Mouse (Mus musculus) kidney, embryonic 14.5 days (tissue): Measurements from ENCODE around the gene Lcmt2. TPM values are rescaled to one million over a fixed set of nuclear protein-coding genes. Genes with fewer than 3 reads are reported as not detected.

Source experiments
- ATAC-seq: fragments of 200-750 bp; cut with Nextera tagmentation; 2 replicates; pipeline ENCODE4 v1.8.0; 2017; ENCODE audit warnings: moderate number of reproducible peaks, mild to moderate bottlenecking, moderate TSS enrichment, moderate library complexity; ENCODE audit not compliant: low FRiP score, low TSS enrichment
- H3K27ac ChIP-seq: fragments of 300-500 bp; sonication (generic); 2 replicates; pipeline ENCODE4 v1.5.1; 2014; ENCODE audit warnings: low read depth, mild to moderate bottlenecking, low read length, moderate library complexity, mixed read lengths
- H3K27me3 ChIP-seq: fragments of 300-500 bp; sonication (generic); 2 replicates; pipeline ENCODE4 v1.6.1; 2014; ENCODE audit warnings: mild to moderate bottlenecking, low read length; ENCODE audit not compliant: control insufficient read depth, insufficient read depth
- H3K36me3 ChIP-seq: fragments of 300-500 bp; sonication (generic); 2 replicates; pipeline ENCODE4 v1.6.1; 2014; ENCODE audit warnings: low read length, mixed read lengths; ENCODE audit not compliant: control insufficient read depth, insufficient read depth
- H3K4me1 ChIP-seq: fragments of 300-500 bp; sonication (generic); 2 replicates; pipeline ENCODE4 v1.6.1; 2014; ENCODE audit warnings: low read length, mixed read lengths; ENCODE audit not compliant: control insufficient read depth, insufficient read depth
- H3K4me2 ChIP-seq: fragments of 300-500 bp; sonication (generic); replicated peaks from 2 replicates; pipeline ENCODE4 v1.6.1; 2014; ENCODE audit warnings: low read depth, mild to moderate bottlenecking, low read length
- H3K4me3 ChIP-seq: fragments of 300-500 bp; sonication (generic); 2 replicates; pipeline ENCODE4 v1.5.1; 2014; ENCODE audit warnings: mild to moderate bottlenecking, low read length
- H3K9ac ChIP-seq: fragments of 300-500 bp; sonication (generic); 2 replicates; pipeline ENCODE4 v1.6.1; 2014; ENCODE audit warnings: low read depth, mild to moderate bottlenecking, low read length, moderate library complexity
- H3K9me3 ChIP-seq: fragments of 300-500 bp; sonication (generic); 2 replicates; pipeline ENCODE4 v1.6.1; 2016; ENCODE audit warnings: low read length; ENCODE audit not compliant: control insufficient read depth
- WGBS: fragments of 180-500 bp; shearing (Covaris S2); extraction: QIAGEN DNeasy Blood & Tissue Kit; methylation state at CpG from one replicate; pipeline ENCODE4 v1.1.7; 2014; 5-methylcytosine and 5-hydroxymethylcytosine counted together
- polyA plus RNA-seq: library from polyadenylated mRNA; unstranded; fragments of >200 nt; fragmentation: Nextera tagmentation; extraction: Ambion mirVana; gene quantifications from 2 replicates; pipeline ENCODE4 v1.2.1, GENCODE M21; 2014

Gene Lcmt2
- 15.0 and 22.1 TPM in 2 replicates for polyA plus RNA-seq

- peak within 1 kb of the TSS; percentile 98 for H3K27ac ChIP-seq
- H3K9ac ChIP-seq, result peak within 1 kb of the TSS; percentile 79
- H3K4me1 ChIP-seq, result peaks cover 15% of the 10 kb centered on the region; the same call in 1 of the 2 replicates
- peaks cover 10% of the 10 kb centered on the region for H3K9me3 ChIP-seq
- H3K4me3 ChIP-seq, result peak within 1 kb of the TSS; percentile 65
- H3K4me2 ChIP-seq, result peak within 1 kb of the TSS; percentile 80
- H3K27me3 ChIP-seq, result no peaks in the 10 kb centered on the region
- peaks cover 24% of the 10 kb centered on the region for H3K36me3 ChIP-seq
- ATAC-seq, result peak; percentile 97
- WGBS, result 1% methylated on average over 83 of the region's 87 CpGs
Measured at GRCm38 (mm10) chr2:121140018-121140882, at the start of gene Lcmt2, which contains the start of gene Adal. Gene Lcmt2, minus strand, starts transcription at chr2:121140653. Gene Adal, plus strand, starts transcription at chr2:121140428.

DNA sequence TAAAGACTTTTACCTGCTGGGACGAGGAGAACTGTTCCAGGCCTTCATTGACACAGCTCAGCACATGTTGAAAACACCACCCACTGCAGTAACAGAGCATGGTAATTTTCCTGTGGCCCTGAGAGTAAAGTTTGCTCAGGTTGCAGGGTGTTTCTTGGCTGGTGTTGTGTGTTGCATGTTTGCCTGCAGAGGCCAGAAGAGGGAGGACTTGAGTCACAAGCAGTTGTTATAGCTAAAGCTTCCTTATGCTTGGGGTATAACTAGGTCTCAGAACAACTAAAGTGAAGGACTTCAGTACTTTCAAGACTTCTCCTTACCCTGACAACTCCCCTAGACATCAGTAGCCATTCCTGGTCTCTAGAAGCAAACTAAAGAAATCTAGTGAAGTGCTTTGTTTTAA, 48.1 kb upstream of the Lcmt2 start:
- Histone ChIP-seq H3K27ac (no peak overlapping the region), H3K4me3 (no peak overlapping the region), H3K4me1 (no peaks in the 10 kb centered on the region), H3K27me3 (no peaks in the 10 kb centered on the region), H3K4me2 (no peak overlapping the region), H3K9me3 (no peaks in the 10 kb centered on the region), H3K9ac (no peak overlapping the region), H3K36me3 (peaks cover 94% of the 10 kb centered on the region)
- ATAC-seq, result no peak
- 68% methylated on average over 1 of the region's 1 CpGs for WGBS

GRCm38 (mm10) chr2:121184142-121184541, 43.7 kb upstream of the Lcmt2 start:
- ATAC-seq, result no peak
- H3K4me1 ChIP-seq, result no peaks in the 10 kb centered on the region
- no peak overlapping the region for H3K27ac ChIP-seq

GRCm38 (mm10) chr2:121183431-121183830, 43.0 kb upstream of the Lcmt2 start:
- no peak overlapping the region for H3K4me3 ChIP-seq
- no peak for ATAC-seq
- no peaks in the 10 kb centered on the region for H3K27me3 ChIP-seq

More at GRCm38 (mm10) chr2:121184142-121184541, 43.7 kb upstream of the Lcmt2 start:
- Histone ChIP-seq H3K36me3 (peaks cover 74% of the 10 kb centered on the region), H3K9me3 (no peaks in the 10 kb centered on the region), H3K9ac (no peak overlapping the region), H3K4me3 (no peak overlapping the region), H3K27me3 (no peaks in the 10 kb centered on the region), H3K4me2 (no peak overlapping the region)
- 98% methylated on average over 7 of the region's 7 CpGs for WGBS

GRCm38 (mm10) chr2:121178828-121179479, 38.5 kb upstream of the Lcmt2 start:
- WGBS, result 95% methylated on average over 3 of the region's 3 CpGs
- Histone ChIP-seq H3K4me2 (no peak overlapping the region), H3K4me3 (no peak overlapping the region), H3K36me3 (peaks cover 69% of the 10 kb centered on the region), H3K27ac (no peak overlapping the region), H3K4me1 (no peaks in the 10 kb centered on the region), H3K9me3 (no peaks in the 10 kb centered on the region), H3K27me3 (no peaks in the 10 kb centered on the region), H3K9ac (no peak overlapping the region)
- no peak for ATAC-seq

More at GRCm38 (mm10) chr2:121183431-121183830, 43.0 kb upstream of the Lcmt2 start:
- H3K27ac ChIP-seq, result no peak overlapping the region
- WGBS, result 89% methylated on average over 5 of the region's 5 CpGs
- no peak overlapping the region for H3K9ac ChIP-seq
- no peaks in the 10 kb centered on the region for H3K4me1 ChIP-seq
- no peaks in the 10 kb centered on the region for H3K9me3 ChIP-seq
- no peak overlapping the region for H3K4me2 ChIP-seq
- peaks cover 72% of the 10 kb centered on the region for H3K36me3 ChIP-seq

- ATAC-seq, result peak; percentile 94
- WGBS, result under 1% methylated on average over 66 of the region's 66 CpGs
Measured at GRCm38 (mm10) chr2:121170980-121171742, 30.7 kb upstream of the Lcmt2 start, which contains the start of gene Zscan29. Gene Zscan29, minus strand, starts transcription at chr2:121171125.

GRCm38 (mm10) chr2:121170481-121170971, 30.1 kb upstream of the Lcmt2 start, which contains the start of gene Tubgcp4:
Gene Tubgcp4, plus strand, starts transcription at chr2:121170654.
- peak within 1 kb of the TSS; percentile 70 for H3K4me2 ChIP-seq
- under 1% methylated on average over 38 of the region's 38 CpGs for WGBS
- H3K4me3 ChIP-seq, result peak within 1 kb of the TSS; percentile 65
- H3K4me1 ChIP-seq, result peaks cover 19% of the 10 kb centered on the region
- peaks cover 26% of the 10 kb centered on the region for H3K36me3 ChIP-seq
- peak within 1 kb of the TSS; percentile 93 for H3K27ac ChIP-seq
- no peaks in the 10 kb centered on the region for H3K27me3 ChIP-seq
- H3K9ac ChIP-seq, result peak within 1 kb of the TSS; percentile 74
- no peaks in the 10 kb centered on the region for H3K9me3 ChIP-seq
- peak; percentile 64 for ATAC-seq

More at GRCm38 (mm10) chr2:121170980-121171742, 30.7 kb upstream of the Lcmt2 start, which contains the start of gene Zscan29:
- H3K9me3 ChIP-seq, result no peaks in the 10 kb centered on the region
- H3K9ac ChIP-seq, result peak within 1 kb of the TSS; percentile 74
- peaks cover 19% of the 10 kb centered on the region for H3K4me1 ChIP-seq
- H3K27ac ChIP-seq, result peak within 1 kb of the TSS; percentile 93
- peak within 1 kb of the TSS; percentile 65 for H3K4me3 ChIP-seq
- peaks cover 27% of the 10 kb centered on the region for H3K36me3 ChIP-seq
- no peaks in the 10 kb centered on the region for H3K27me3 ChIP-seq
- peak within 1 kb of the TSS; percentile 70 for H3K4me2 ChIP-seq

DNA sequence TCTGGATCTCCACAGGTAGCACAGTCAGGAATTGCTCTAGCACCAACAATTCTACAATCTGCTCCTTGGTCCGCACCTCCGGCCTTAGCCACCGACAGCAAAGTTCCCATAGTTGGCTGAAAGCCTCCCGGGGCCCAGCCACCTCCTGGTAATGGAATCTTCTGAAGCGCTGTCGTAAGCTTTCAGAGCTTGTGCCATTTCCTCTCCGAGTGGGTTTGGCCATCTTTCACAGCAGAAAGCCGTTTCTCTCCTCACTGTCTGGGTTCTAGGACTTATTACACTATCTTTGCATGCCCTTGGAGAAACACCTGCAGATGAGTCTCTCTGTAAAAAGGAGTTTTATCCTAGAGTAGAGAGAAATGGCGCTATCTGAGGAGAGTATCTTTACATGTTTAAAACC, 29.4 kb upstream of the Lcmt2 start:
- Histone ChIP-seq H3K27me3 (no peaks in the 10 kb centered on the region), H3K27ac (peak overlapping the region; percentile 93; the same call in 1 of the 2 replicates), H3K4me3 (peak overlapping the region; percentile 65), H3K4me2 (peak overlapping the region; percentile 70), H3K9me3 (no peaks in the 10 kb centered on the region), H3K4me1 (peaks cover 19% of the 10 kb centered on the region), H3K36me3 (peaks cover 23% of the 10 kb centered on the region), H3K9ac (peak overlapping the region; percentile 74)
- WGBS, result 6% methylated on average over 9 of the region's 9 CpGs
- no peak for ATAC-seq
